Mouse (Mus musculus) lung, adult 2 months (tissue): ENCODE data around the gene Zbtb46. TPM values are rescaled to one million over a fixed set of nuclear protein-coding genes. Genes with fewer than 3 reads are reported as not detected.
A peak's percentile ranks its signal among the peaks of the same experiment; 100 is the strongest.

Experiments used
- DNase-seq: peaks from one replicate; pipeline ENCODE4 v3.0.0; 2022
- H3K4me1 ChIP-seq: fragments of 200-500 bp; 2 replicates; pipeline ENCODE4 v1.6.1; 2011; ENCODE audit warnings: low read length; ENCODE audit not compliant: control insufficient read depth, insufficient read depth
- H3K4me3 ChIP-seq: fragments of 200-500 bp; replicated peaks from 2 replicates; pipeline ENCODE3; 2011; ENCODE audit warnings: low read depth, mild to moderate bottlenecking, control low read depth, low read length; ENCODE audit errors: extremely low read depth
- CTCF ChIP-seq: fragments of 200-500 bp; IDR thresholded peaks from 2 replicates; pipeline ENCODE4 v1.5.1; 2011; ENCODE audit warnings: mild to moderate bottlenecking, low read length, control low read depth; ENCODE audit not compliant: insufficient read depth
- POLR2A ChIP-seq: fragments of 200-500 bp; IDR thresholded peaks from 2 replicates; pipeline ENCODE4 v1.6.1; 2011; ENCODE audit warnings: low read depth, mild to moderate bottlenecking, control low read depth, low read length, borderline replicate concordance; ENCODE audit errors: extremely low read depth
- WGBS: fragments of 180-500 bp; shearing (Covaris S2); methylation state at CpG from one replicate; pipeline ENCODE4 v1.1.7; 2018; 5-methylcytosine and 5-hydroxymethylcytosine counted together
- polyA plus RNA-seq: library from polyadenylated mRNA; depleted of rRNA; stranded (reverse); fragments of >200 nt; gene quantifications from 2 replicates; pipeline ENCODE4 v1.2.3, GENCODE M21; 2012; rRNA removed

Zbtb46 gene
- polyA plus RNA-seq, 1 experiment, result 17.0 TPM

GRCm38 (mm10) chr2:181375787-181376186 is 83.4 kb downstream of the Zbtb46 start:
- Histone ChIP-seq H3K4me3 (no peak overlapping the region), H3K4me1 (no peaks in the 10 kb centered on the region)
- 88% methylated on average over 2 of the region's 2 CpGs for WGBS
- TF ChIP-seq CTCF (no peak), POLR2A (no peak)
- no peak for DNase-seq

- Histone ChIP-seq H3K4me1 (peaks cover 4% of the 10 kb centered on the region; the same call in 1 of the 2 replicates), H3K4me3 (no peak overlapping the region)
- TF ChIP-seq POLR2A (no peak), CTCF (no peak)
- 88% methylated on average over 5 of the region's 5 CpGs for WGBS
- DNase-seq, result no peak
These were observed 89.2 kb downstream of the Zbtb46 start for GRCm38 (mm10) chr2:181370001-181370400.

- WGBS, result under 1% methylated on average over 20 of the region's 20 CpGs
- H3K4me1 ChIP-seq, result peaks cover 8% of the 10 kb centered on the region
- TF ChIP-seq POLR2A, result 0 out of 2 replicates have a peak, but pooled peaks have one; percentile 2
- no peak for TF ChIP-seq CTCF
- peak overlapping the region; percentile 91 for H3K4me3 ChIP-seq
- DNase-seq, result no peak
These were observed 93.6 kb downstream of the Zbtb46 start for GRCm38 (mm10) chr2:181365655-181366075.

- peaks cover 8% of the 10 kb centered on the region for H3K4me1 ChIP-seq
- TF ChIP-seq POLR2A (peak; percentile 34; the same call in 1 of the 2 replicates), CTCF (no peak)
- under 1% methylated on average over 71 of the region's 71 CpGs for WGBS
- H3K4me3 ChIP-seq, result peak within 1 kb of the TSS; percentile 91
- DNase-seq, result peak; percentile 87
These were observed 94.2 kb downstream of the Zbtb46 start, which contains the start of the genes Zgpat and Arfrp1 for GRCm38 (mm10) chr2:181364860-181365596. Zgpat (plus strand) TSS chr2:181364928. Arfrp1 (minus strand) TSS chr2:181365404.

- H3K4me1 ChIP-seq, result peaks cover 8% of the 10 kb centered on the region
- 5% methylated on average over 14 of the region's 14 CpGs for WGBS
- TF ChIP-seq POLR2A, result no peak
- TF ChIP-seq CTCF, result no peak
- peak overlapping the region; percentile 91 for H3K4me3 ChIP-seq
- DNase-seq, result no peak
These were observed 94.8 kb downstream of the Zbtb46 start for GRCm38 (mm10) chr2:181364487-181364859.

- 74% methylated on average over 3 of the region's 3 CpGs for WGBS
- no peak for DNase-seq
- TF ChIP-seq POLR2A, result no peak
- TF ChIP-seq CTCF, result no peak
- H3K4me3 ChIP-seq, result no peak overlapping the region
- peaks cover 8% of the 10 kb centered on the region for H3K4me1 ChIP-seq
These were observed 95.3 kb downstream of the Zbtb46 start for GRCm38 (mm10) chr2:181363946-181364345.

- Histone ChIP-seq H3K4me3 (no peak overlapping the region), H3K4me1 (no peaks in the 10 kb centered on the region)
- WGBS, result 79% methylated on average over 3 of the region's 3 CpGs
- TF ChIP-seq POLR2A (no peak), CTCF (no peak)
- no peak for DNase-seq
These were observed 102.4 kb downstream of the Zbtb46 start for GRCm38 (mm10) chr2:181356780-181357179.

GRCm38 (mm10) chr2:181342766-181343165 is 116.5 kb downstream of the Zbtb46 start:
- no peak for DNase-seq
- no peak overlapping the region for H3K4me3 ChIP-seq
- 74% methylated on average over 6 of the region's 6 CpGs for WGBS
- H3K4me1 ChIP-seq, result no peaks in the 10 kb centered on the region; the same call in 1 of the 2 replicates
- TF ChIP-seq CTCF (no peak), POLR2A (no peak)

- Histone ChIP-seq H3K4me1 (no peaks in the 10 kb centered on the region; the same call in 1 of the 2 replicates), H3K4me3 (no peak overlapping the region)
- DNase-seq, result no peak
- 84% methylated on average over 4 of the region's 4 CpGs for WGBS
- TF ChIP-seq CTCF (no peak), POLR2A (no peak)
These were observed 118.8 kb downstream of the Zbtb46 start for GRCm38 (mm10) chr2:181340426-181340825.

Other genes starting within 250 kb of the Zbtb46 start
- gene Srms, start 246.2 kb downstream of the Zbtb46 start, polyA plus RNA-seq, result 7.6 and 7.8 TPM in 2 replicates
- gene Fndc11, start 239.4 kb downstream of the Zbtb46 start, polyA plus RNA-seq, result 2.3 and 2.4 TPM in 2 replicates
- gene Helz2, start 217.4 kb downstream of the Zbtb46 start, polyA plus RNA-seq, result 49.7 and 54.3 TPM in 2 replicates
- 22.2 and 26.3 TPM in 2 replicates for gene Gmeb2, start 171.4 kb downstream of the Zbtb46 start, polyA plus RNA-seq
- 0.13 TPM in 1 of 2 replicates, not detected in the other for gene Stmn3, start 144.9 kb downstream of the Zbtb46 start, polyA plus RNA-seq
- gene Rtel1, start 139.7 kb downstream of the Zbtb46 start, polyA plus RNA-seq, result 23.1 and 41.0 TPM in 2 replicates
- 39.0 and 44.0 TPM in 2 replicates for gene Zgpat, start 94.5 kb downstream of the Zbtb46 start, polyA plus RNA-seq
- 29.1 and 42.9 TPM in 2 replicates for gene Arfrp1, start 94.0 kb downstream of the Zbtb46 start, polyA plus RNA-seq
- 60.5 and 89.8 TPM in 2 replicates for gene Lime1, start 79.3 kb downstream of the Zbtb46 start, polyA plus RNA-seq
- not detected in 2 replicates for gene Abhd16b, start 33.8 kb upstream of the Zbtb46 start, polyA plus RNA-seq
- gene Tpd52l2, start 37.7 kb upstream of the Zbtb46 start, polyA plus RNA-seq, result 44.8 and 47.3 TPM in 2 replicates
- 47.4 and 76.4 TPM in 2 replicates for gene Dnajc5, start 61.1 kb upstream of the Zbtb46 start, polyA plus RNA-seq
- 121 and 128 TPM in 2 replicates for gene Uckl1, start 125.5 kb upstream of the Zbtb46 start, polyA plus RNA-seq
- 14.1 and 21.5 TPM in 2 replicates for gene Prpf6, start 132.4 kb upstream of the Zbtb46 start, polyA plus RNA-seq
- gene Zfp512b, start 133.4 kb upstream of the Zbtb46 start, polyA plus RNA-seq, result 37.1 and 43.7 TPM in 2 replicates
- gene Samd10, start 139.8 kb upstream of the Zbtb46 start, polyA plus RNA-seq, result 24.1 and 24.5 TPM in 2 replicates
- not detected in 2 replicates for gene Gm29797, start 197.6 kb upstream of the Zbtb46 start, polyA plus RNA-seq
- 393 and 460 TPM in 2 replicates for gene Sox18, start 212.2 kb upstream of the Zbtb46 start, polyA plus RNA-seq
- gene Tcea2, start 220.9 kb upstream of the Zbtb46 start, polyA plus RNA-seq, result 9.9 and 15.7 TPM in 2 replicates
- 77.2 and 82.8 TPM in 2 replicates for gene Rgs19, start 234.6 kb upstream of the Zbtb46 start, polyA plus RNA-seq
- gene Lkaaear1, start 239.0 kb upstream of the Zbtb46 start, polyA plus RNA-seq, result not detected in 2 replicates